Mouse (Mus musculus) megakaryocyte, embryonic 14.5 days (primary cell): ENCODE data around the gene Best1. TPM values are rescaled to one million over a fixed set of nuclear protein-coding genes. Genes with fewer than 3 reads are reported as not detected.

ENCODE experiments used
- H3K27me3 ChIP-seq: replicated peaks from 2 replicates; pipeline ENCODE3; 2012; ENCODE audit warnings: inconsistent platforms
- H3K36me3 ChIP-seq: replicated peaks from 2 replicates; pipeline ENCODE3; 2012; ENCODE audit warnings: low read length, inconsistent platforms, mixed read lengths
- H3K4me1 ChIP-seq: 2 replicates; pipeline ENCODE4 v1.6.1; 2012; ENCODE audit warnings: inconsistent platforms
- H3K4me3 ChIP-seq: replicated peaks from 2 replicates; pipeline ENCODE3; 2012; ENCODE audit warnings: moderate library complexity, mild to moderate bottlenecking, inconsistent platforms
- H3K9me3 ChIP-seq: 2 replicates; pipeline ENCODE4 v1.6.1; 2012; ENCODE audit warnings: inconsistent platforms
- FLI1 ChIP-seq: IDR thresholded peaks from 2 replicates; pipeline ENCODE4 v1.6.1; 2012; ENCODE audit warnings: low read length, inconsistent platforms, mixed read lengths
- GATA1 ChIP-seq: IDR thresholded peaks from 3 replicates; pipeline ENCODE4 v1.6.1; 2012; ENCODE audit warnings: mixed read lengths, low read length, inconsistent platforms, borderline replicate concordance
- polyA plus RNA-seq: library from polyadenylated mRNA; stranded (reverse); fragments of >175 nt; gene quantifications from 2 replicates; pipeline ENCODE4 v1.2.3, GENCODE M21; 2012; ENCODE audit warnings: low replicate concordance; ENCODE audit not compliant: insufficient read depth

Best1 gene
- polyA plus RNA-seq, 1 experiment = not detected

DNA sequence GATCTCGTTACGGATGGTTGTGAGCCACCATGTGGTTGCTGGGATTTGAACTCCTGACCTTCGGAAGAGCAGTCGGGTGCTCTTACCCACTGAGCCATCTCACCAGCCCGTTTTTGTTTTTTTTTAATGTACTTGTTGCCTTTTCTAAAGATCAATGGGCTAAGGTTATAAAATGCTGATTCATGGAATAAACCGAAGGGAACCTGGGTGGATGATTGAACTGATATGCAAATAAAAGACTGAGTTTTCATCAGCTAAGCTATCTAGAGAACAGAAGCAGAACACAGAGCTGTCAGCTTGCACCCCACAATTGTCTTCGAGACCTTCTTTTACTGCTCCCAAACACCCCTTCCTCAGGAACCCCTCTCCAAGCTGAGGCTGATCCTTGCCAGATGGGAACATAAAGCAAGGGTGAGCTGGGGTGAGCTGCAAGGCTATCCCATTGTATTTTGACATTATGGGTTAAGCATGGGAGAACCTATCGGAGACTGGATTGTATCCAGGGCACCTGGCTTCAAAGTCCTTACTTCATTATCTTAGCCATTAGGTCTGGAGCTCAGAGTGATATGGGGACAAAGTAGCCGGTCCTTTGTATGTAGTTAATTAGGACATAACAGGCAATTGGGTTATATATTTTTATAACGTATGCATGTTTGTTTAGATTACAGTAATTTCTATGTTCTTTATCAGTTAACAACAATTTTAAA, 33.2 kb downstream of the Best1 start:
- no peaks in the 10 kb centered on the region for H3K36me3 ChIP-seq
- no peaks in the 10 kb centered on the region for H3K9me3 ChIP-seq
- H3K4me3 ChIP-seq = no peak overlapping the region
- H3K4me1 ChIP-seq = peaks cover 36% of the 10 kb centered on the region
- no peak for TF ChIP-seq GATA1
- TF ChIP-seq FLI1 = no peak
- peaks cover 33% of the 10 kb centered on the region for H3K27me3 ChIP-seq

DNA sequence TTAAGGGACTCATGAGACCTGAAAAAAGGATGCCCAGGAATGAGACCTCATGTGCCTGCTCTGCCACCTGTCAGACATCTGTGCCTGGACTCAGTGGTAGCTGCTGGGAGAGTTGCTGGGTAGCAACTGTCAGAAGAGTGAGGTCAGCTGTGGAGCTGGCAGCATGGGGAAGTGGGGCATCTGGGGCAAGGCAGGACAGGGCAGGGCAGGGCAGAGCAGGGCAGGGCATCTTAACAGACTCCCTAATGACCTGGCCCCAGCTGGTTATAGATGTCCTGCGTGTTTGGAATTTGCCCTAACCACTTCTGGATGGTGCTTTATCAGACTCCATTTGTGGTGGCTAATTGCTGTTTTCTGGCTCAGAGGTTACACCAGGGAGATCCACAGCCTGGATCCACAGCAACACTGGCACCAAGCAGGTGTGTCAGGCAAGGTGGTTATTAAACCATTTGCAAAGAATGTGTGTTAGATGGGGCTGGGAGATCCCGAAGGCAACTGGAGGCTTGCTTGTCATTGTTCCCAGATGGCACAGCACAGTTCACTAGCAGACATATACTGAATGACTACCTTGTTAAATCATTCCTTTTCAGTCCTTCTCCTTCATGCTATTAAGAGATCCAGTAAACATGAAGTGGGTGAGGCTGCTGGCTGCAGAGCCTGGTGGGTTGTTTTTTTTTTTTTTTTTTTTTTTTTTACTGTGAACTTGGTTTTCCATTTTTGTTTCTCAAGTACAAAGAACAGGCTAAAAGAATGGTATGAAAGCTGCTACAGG, 35.2 kb downstream of the Best1 start:
- TF ChIP-seq FLI1 (no peak), GATA1 (no peak)

GRCm38 (mm10) chr19:9964205-9964916, 37.1 kb downstream of the Best1 start:
- TF ChIP-seq GATA1 (no peak), FLI1 (no peak)
- no peaks in the 10 kb centered on the region for H3K9me3 ChIP-seq
- H3K36me3 ChIP-seq = no peaks in the 10 kb centered on the region
- peaks cover 51% of the 10 kb centered on the region for H3K27me3 ChIP-seq
- H3K4me3 ChIP-seq = no peak overlapping the region
- H3K4me1 ChIP-seq = peaks cover 25% of the 10 kb centered on the region

More for the DNA sequence above, 35.2 kb downstream of the Best1 start:
- H3K4me1 ChIP-seq = peaks cover 31% of the 10 kb centered on the region
- H3K27me3 ChIP-seq = peaks cover 42% of the 10 kb centered on the region
- H3K4me3 ChIP-seq = peak overlapping the region; percentile 23
- no peaks in the 10 kb centered on the region for H3K36me3 ChIP-seq
- no peaks in the 10 kb centered on the region for H3K9me3 ChIP-seq

GRCm38 (mm10) chr19:9960769-9961168, 40.7 kb downstream of the Best1 start:
- no peaks in the 10 kb centered on the region for H3K9me3 ChIP-seq
- TF ChIP-seq FLI1 = no peak
- TF ChIP-seq GATA1 = no peak
- peaks cover 35% of the 10 kb centered on the region for H3K4me1 ChIP-seq
- H3K27me3 ChIP-seq = peaks cover 63% of the 10 kb centered on the region
- no peaks in the 10 kb centered on the region for H3K36me3 ChIP-seq
- H3K4me3 ChIP-seq = no peak overlapping the region

DNA sequence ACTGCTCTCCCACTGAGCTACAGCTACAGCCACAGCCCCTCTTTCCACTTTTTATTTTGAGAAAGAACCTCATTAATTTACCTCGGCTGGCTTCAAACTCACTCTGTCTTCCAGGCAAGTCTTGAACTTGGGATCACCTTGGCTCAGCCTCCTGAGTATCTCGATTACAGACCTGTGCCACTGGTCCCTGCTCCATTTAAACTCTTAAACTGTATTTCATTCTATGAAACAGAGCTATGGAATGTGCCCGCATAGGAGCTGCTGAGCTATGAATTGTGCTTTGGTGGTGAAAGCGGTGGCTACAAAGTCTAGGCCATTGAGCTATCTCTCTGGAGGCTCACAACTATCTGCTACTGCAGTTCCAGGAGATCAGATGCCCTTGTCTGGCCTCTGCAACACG, 43.5 kb downstream of the Best1 start:
- H3K4me3 ChIP-seq = no peak overlapping the region
- H3K27me3 ChIP-seq = peaks cover 50% of the 10 kb centered on the region
- no peak for TF ChIP-seq GATA1
- no peak for TF ChIP-seq FLI1
- H3K4me1 ChIP-seq = peaks cover 36% of the 10 kb centered on the region
- H3K9me3 ChIP-seq = peaks cover 2% of the 10 kb centered on the region; the same call in 1 of the 2 replicates
- H3K36me3 ChIP-seq = no peaks in the 10 kb centered on the region

GRCm38 (mm10) chr19:9956624-9957388, 44.6 kb downstream of the Best1 start:
- peaks cover 14% of the 10 kb centered on the region for H3K9me3 ChIP-seq
- no peaks in the 10 kb centered on the region for H3K36me3 ChIP-seq
- peaks cover 36% of the 10 kb centered on the region for H3K4me1 ChIP-seq
- TF ChIP-seq FLI1 (no peak), GATA1 (no peak)
- H3K4me3 ChIP-seq = peak overlapping the region; percentile 38
- H3K27me3 ChIP-seq = peaks cover 52% of the 10 kb centered on the region

DNA sequence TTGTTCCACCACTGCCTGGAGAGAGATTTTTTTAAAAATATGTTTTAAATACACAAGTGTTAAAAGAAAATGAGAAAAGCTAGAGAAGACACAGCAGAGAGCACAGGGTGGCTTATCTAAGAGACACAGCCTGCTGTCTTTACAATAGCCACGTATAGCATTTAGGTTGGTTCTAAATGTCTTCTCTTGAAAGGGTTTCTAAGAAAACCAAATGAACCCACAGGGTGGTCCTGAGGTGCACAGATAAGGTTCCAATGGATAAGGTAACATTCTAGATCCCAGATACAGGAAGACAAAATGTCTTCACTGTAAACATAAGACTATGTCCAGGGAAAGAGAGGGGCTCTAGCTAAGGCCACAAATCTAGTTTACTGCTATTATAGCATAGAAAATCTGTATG, 46.0 kb downstream of the Best1 start:
- Histone ChIP-seq H3K4me1 (peaks cover 36% of the 10 kb centered on the region), H3K9me3 (peaks cover 18% of the 10 kb centered on the region), H3K4me3 (no peak overlapping the region), H3K27me3 (peaks cover 46% of the 10 kb centered on the region), H3K36me3 (no peaks in the 10 kb centered on the region)
- TF ChIP-seq GATA1 (no peak), FLI1 (no peak)

DNA sequence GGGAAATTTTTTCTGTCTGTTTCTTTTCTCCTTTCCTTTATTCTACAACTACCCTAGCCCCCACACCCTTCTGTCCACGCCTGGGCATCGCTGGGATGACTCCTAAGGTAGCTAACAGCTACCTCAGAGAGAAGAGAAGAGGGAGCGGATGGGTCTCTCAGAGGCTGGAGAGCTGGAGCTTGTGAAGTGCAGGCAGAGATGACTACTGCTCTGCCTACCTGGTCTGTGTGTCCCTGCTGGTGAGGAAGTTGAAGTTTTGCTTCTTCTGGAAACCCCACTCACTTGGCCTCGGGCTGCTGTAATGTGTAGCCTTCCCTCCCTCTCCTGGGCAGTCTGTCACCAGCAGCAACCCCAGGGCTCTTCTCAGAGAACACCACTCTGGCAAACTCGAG, 46.6 kb downstream of the Best1 start:
- peaks cover 43% of the 10 kb centered on the region for H3K27me3 ChIP-seq
- H3K36me3 ChIP-seq = no peaks in the 10 kb centered on the region
- H3K4me1 ChIP-seq = peaks cover 36% of the 10 kb centered on the region
- peak overlapping the region; percentile 76 for H3K4me3 ChIP-seq
- H3K9me3 ChIP-seq = peaks cover 24% of the 10 kb centered on the region
- TF ChIP-seq FLI1 (no peak), GATA1 (no peak)

DNA sequence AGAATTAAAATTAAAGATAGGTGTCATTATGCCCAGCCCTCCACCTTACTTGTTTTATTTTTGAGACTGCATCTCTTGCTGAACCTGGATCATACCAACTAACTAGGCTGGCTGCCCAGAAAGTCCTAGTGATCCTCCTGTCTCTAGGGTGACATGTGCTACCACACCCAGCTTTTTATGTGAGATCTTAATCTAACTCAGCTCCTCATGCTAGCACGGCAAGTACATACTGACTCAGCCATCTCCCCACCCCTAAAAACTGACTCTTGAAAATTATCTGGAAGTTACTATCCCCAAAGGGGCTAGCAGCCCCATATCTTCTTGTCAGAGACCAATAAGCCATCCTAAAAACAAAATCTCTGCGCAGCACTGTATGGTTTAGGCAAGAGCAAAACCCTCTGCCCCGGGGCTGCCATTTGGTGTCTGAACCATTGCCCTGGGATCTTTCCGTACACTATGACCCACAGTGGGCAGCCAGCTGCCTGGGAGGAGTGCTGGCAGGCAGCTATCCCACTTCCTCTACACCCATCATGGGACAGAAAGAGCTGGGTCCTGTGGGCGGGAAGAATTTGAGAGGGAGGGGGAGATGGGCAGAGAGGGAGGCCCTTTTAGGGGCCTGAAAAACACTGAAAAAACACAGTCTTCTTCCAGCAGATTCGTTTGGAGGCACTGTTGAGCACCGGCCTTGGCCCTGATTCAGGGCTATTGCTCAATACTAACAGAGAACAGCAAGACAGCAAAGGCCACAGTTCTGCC, 47.2 kb downstream of the Best1 start:
- no peak overlapping the region for H3K4me3 ChIP-seq
- H3K36me3 ChIP-seq = no peaks in the 10 kb centered on the region
- peaks cover 36% of the 10 kb centered on the region for H3K4me1 ChIP-seq
- TF ChIP-seq FLI1 = no peak
- TF ChIP-seq GATA1 = no peak
- peaks cover 30% of the 10 kb centered on the region for H3K9me3 ChIP-seq
- H3K27me3 ChIP-seq = peaks cover 37% of the 10 kb centered on the region
